Mouse (Mus musculus): ENCODE data around the gene Jkamp. TPM values are rescaled to one million over a fixed set of nuclear protein-coding genes. Genes with fewer than 3 reads are reported as not detected.
"Not testable (repeated sequence)": the region's sequence is repeated elsewhere in the genome, so short reads cannot be mapped to it uniquely, and the experiment has no call there.

Jkamp gene
- 9.1 and 12.3 TPM in 2 replicates for polyA plus RNA-seq (2011; ENCODE audit: insufficient read depth, insufficient read length, low replicate concordance, missing spikeins)

DNA sequence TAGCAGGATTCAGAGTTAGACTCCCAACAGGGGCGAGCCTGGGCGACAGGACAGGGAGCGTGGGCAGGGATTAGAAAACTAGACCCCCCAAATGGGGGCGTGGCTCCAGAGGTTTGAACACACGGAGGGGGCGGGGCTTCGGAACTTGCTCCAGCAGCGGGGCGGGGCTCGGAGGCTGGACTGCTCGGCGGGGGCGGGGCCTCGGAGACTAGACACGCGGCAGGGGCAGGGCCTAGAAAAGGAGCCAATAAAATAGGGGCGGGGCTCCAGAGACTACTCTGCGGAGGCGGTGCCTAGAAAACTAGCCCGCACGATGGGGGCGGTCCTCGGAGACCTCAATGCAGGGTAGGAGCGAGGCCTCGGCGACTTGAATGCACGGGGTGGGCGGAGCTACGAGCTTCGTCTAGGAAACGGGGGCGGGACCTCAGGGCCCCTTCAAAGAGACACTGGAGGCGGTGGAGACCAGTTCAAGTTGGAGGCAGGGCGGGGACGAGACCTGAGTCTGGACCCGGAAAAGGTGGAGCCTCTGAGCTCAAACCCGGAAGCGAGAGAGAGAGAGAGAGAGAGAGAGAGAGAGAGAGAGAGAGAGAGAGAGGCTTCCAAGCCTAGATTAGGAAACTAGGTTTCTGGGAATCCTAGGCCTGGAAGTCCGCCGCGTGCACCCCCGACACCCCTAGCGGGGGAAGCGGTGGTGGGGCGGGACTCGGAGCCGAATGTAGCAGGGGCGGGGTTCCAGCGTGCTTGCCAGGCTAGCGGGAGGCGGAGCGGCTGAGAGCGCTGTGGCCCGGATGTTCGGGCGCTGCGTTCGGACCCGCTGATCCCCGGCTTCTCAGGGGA is at the start of gene Jkamp, which contains the start of gene L3hypdh:
TSS of gene Jkamp (plus strand) at position 261 of the 837 bp plus-strand sequence.
TSS of gene L3hypdh (minus strand) at position 111 of the 837 bp plus-strand sequence.
- TF ChIP-seq POLR2A (IDR thresholded peaks at IDR 0.05; ENCODE audit: borderline replicate concordance, control insufficient read depth, low read depth, low read length) (peak; percentile 36; the same call in 1 of the 2 replicates), CTCF (IDR thresholded peaks at IDR 0.05; ENCODE audit: control insufficient read depth, insufficient read depth, low read length) (no peak)
- whole genome bisulfite sequencing, result under 1% methylated on average over 60 of the region's 60 CpGs

DNA sequence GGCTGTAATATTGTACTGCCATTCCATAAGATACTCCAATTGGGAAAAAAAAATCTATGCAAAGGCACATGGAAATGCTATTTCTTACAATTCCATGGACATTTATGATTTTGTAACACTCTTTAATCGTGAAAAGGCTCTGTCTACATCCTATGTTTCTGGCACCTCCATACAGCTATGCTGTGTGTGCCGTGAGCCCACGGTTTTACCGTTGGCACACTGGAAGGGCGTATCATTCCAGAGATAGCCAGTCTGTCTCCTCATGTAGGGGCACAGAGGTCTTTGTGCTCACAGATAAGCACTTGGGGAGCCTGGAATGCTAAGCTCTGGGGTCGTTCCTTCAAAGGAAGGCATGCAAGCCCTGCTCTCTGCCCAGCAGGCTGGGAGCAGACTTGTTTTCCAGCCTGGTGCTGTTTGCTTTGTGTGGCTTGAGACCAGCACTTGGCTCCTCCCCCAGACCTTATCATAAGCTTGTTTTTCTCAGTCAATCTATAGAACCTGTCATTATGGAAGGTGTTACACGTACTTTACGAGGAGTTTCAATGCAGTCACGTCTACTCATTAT is 49.2 kb upstream of the Jkamp start:
- TF ChIP-seq CTCF (IDR thresholded peaks at IDR 0.05; ENCODE audit: control insufficient read depth, insufficient read depth, low read length), result no peak
- no peak for TF ChIP-seq POLR2A (IDR thresholded peaks at IDR 0.05; ENCODE audit: borderline replicate concordance, control insufficient read depth, low read depth, low read length)
- H3K27ac ChIP-seq (ENCODE audit: control insufficient read depth, insufficient read depth, low read depth, low read length, poor library complexity), result no peak overlapping the region
- H3K4me1 ChIP-seq (ENCODE audit: control insufficient read depth, insufficient read depth, low read length), result no peaks in the 10 kb centered on the region
- H3K4me3 ChIP-seq (replicated peaks; ENCODE audit: control insufficient read depth, low read depth, low read length), result no peak overlapping the region
- WGBS, result 82% methylated on average over 9 of the region's 9 CpGs

More for the DNA sequence above, at the start of gene Jkamp, which contains the start of gene L3hypdh:
- H3K4me3 ChIP-seq (replicated peaks; ENCODE audit: control insufficient read depth, low read depth, low read length), result peak within 1 kb of the TSS; percentile 97
- peak within 1 kb of the TSS; percentile 91 for H3K27ac ChIP-seq (ENCODE audit: control insufficient read depth, insufficient read depth, low read depth, low read length, poor library complexity)
- no peaks in the 10 kb centered on the region; the same call in 1 of the 2 replicates for H3K4me1 ChIP-seq (ENCODE audit: control insufficient read depth, insufficient read depth, low read length)

DNA sequence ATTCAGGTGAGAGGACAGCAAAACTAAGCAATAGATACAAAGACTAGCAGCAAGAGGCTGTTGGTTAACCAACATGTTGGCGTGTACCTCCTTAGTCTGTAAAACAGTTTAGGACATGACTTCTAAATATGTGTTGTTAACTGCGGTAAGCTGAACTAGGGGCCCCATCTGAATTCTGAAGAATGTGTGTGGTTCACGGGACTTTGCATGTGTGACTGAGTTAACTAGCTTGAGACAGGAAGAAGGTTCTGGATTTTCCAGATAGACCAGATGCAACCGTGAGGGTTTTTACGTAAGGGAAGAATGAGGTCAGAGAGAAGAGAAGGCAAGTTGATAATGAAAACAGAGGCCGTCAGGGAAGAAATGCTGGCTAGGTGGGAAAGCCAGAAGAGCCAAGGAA is 48.3 kb upstream of the Jkamp start:
- Histone ChIP-seq H3K4me3 (replicated peaks; ENCODE audit: control insufficient read depth, low read depth, low read length) (no peak overlapping the region), H3K27ac (ENCODE audit: control insufficient read depth, insufficient read depth, low read depth, low read length, poor library complexity) (no peak overlapping the region), H3K4me1 (ENCODE audit: control insufficient read depth, insufficient read depth, low read length) (no peaks in the 10 kb centered on the region)
- 71% methylated on average over 6 of the region's 6 CpGs for WGBS
- TF ChIP-seq POLR2A (IDR thresholded peaks at IDR 0.05; ENCODE audit: borderline replicate concordance, control insufficient read depth, low read depth, low read length), result no peak
- TF ChIP-seq CTCF (IDR thresholded peaks at IDR 0.05; ENCODE audit: control insufficient read depth, insufficient read depth, low read length), result no peak

DNA sequence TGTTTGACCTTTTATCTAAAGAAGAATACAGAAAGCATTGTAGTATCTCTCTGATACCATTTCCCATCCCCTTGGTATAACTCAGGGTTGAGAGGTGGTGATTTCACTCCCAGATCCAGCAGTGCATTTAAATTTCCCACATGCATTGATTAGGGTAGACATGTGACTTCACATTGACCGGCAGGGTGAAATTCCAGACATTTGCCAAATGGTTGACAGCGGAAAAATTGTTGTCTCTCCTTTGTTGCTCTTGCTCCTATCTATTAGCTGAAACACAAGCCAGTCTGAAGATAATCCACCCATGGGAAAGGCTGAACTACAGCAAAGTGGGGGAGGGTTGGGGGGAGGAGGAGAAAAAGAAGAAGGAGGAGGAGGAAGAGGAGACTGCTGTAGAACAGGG is 46.5 kb upstream of the Jkamp start:
- Histone ChIP-seq H3K4me3 (replicated peaks; ENCODE audit: control insufficient read depth, low read depth, low read length) (no peak overlapping the region), H3K4me1 (ENCODE audit: control insufficient read depth, insufficient read depth, low read length) (no peaks in the 10 kb centered on the region), H3K27ac (ENCODE audit: control insufficient read depth, insufficient read depth, low read depth, low read length, poor library complexity) (no peak overlapping the region)
- no peak for TF ChIP-seq CTCF (IDR thresholded peaks at IDR 0.05; ENCODE audit: control insufficient read depth, insufficient read depth, low read length)
- TF ChIP-seq POLR2A (IDR thresholded peaks at IDR 0.05; ENCODE audit: borderline replicate concordance, control insufficient read depth, low read depth, low read length), result no peak
- 74% methylated on average over 2 of the region's 2 CpGs for WGBS

DNA sequence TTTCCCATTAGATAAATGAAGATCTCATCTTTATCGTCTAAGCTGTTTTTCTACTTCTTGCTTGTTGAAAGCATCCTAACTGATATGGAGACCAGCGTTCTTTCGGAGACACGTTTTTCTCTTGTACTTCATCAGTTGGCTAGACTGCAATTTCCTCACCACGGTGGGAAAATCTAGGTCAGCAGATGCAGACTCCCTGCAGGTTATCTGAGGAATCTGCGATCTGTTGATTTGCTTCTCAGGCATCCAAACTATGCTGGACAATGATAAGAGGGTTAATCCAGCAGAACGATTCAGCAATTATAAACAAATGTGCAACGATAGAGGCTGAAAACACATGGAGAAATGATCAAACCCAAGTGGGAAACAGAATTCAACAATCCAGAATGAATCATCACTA is 45.9 kb upstream of the Jkamp start:
- Histone ChIP-seq H3K4me3 (replicated peaks; ENCODE audit: control insufficient read depth, low read depth, low read length) (no peak overlapping the region), H3K4me1 (ENCODE audit: control insufficient read depth, insufficient read depth, low read length) (no peaks in the 10 kb centered on the region), H3K27ac (ENCODE audit: control insufficient read depth, insufficient read depth, low read depth, low read length, poor library complexity) (no peak overlapping the region)
- TF ChIP-seq CTCF (IDR thresholded peaks at IDR 0.05; ENCODE audit: control insufficient read depth, insufficient read depth, low read length), result no peak
- TF ChIP-seq POLR2A (IDR thresholded peaks at IDR 0.05; ENCODE audit: borderline replicate concordance, control insufficient read depth, low read depth, low read length), result no peak
- WGBS, result 72% methylated on average over 8 of the region's 8 CpGs

DNA sequence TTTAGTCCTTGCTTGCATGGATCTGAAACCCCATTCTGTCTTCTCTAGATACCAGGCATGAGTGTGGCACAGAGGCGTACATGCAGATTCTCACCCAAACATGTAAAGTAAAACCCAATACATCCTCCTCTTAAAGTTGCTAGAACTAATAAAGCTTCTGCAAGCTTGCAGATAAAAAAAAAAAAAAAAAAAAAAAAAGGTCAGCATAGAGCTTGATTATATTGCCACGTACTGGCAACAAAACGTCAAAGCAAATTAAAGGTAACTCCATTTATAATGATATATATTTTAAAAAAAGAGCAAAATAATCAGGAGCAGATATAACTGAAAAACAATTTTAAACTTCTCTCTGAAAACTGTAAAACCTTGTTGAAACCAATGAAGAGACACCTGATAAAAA is 44.2 kb upstream of the Jkamp start:
- TF ChIP-seq CTCF (IDR thresholded peaks at IDR 0.05; ENCODE audit: control insufficient read depth, insufficient read depth, low read length), result no peak
- no peak for TF ChIP-seq POLR2A (IDR thresholded peaks at IDR 0.05; ENCODE audit: borderline replicate concordance, control insufficient read depth, low read depth, low read length)
- no peaks in the 10 kb centered on the region for H3K4me1 ChIP-seq (ENCODE audit: control insufficient read depth, insufficient read depth, low read length)
- H3K27ac ChIP-seq (ENCODE audit: control insufficient read depth, insufficient read depth, low read depth, low read length, poor library complexity), result no peak overlapping the region
- H3K4me3 ChIP-seq (replicated peaks; ENCODE audit: control insufficient read depth, low read depth, low read length), result no peak overlapping the region
- 79% methylated on average over 3 of the region's 3 CpGs for WGBS

DNA sequence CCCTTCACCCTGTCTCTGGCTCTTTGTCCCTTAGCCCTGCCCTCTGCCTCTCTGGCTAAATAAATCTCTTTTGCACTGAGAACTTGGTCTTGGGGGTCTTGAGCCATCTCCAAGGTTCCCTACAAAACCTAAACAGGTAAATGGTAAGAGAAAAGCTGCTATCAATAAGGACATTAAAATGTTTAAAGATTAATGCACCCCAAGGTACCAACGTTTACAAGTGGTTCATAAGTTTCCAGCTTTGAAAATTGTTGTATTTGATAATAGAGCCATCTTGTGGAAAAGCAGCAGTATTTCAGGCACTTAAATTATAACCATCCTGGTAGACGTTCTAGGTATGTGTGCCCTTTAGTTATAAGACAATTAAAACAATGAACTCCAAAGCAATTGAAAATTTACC is 37.9 kb upstream of the Jkamp start:
- no peak for TF ChIP-seq CTCF (IDR thresholded peaks at IDR 0.05; ENCODE audit: control insufficient read depth, insufficient read depth, low read length)
- no peak for TF ChIP-seq POLR2A (IDR thresholded peaks at IDR 0.05; ENCODE audit: borderline replicate concordance, control insufficient read depth, low read depth, low read length)
- Histone ChIP-seq H3K4me1 (ENCODE audit: control insufficient read depth, insufficient read depth, low read length) (no peaks in the 10 kb centered on the region), H3K27ac (ENCODE audit: control insufficient read depth, insufficient read depth, low read depth, low read length, poor library complexity) (no peak overlapping the region), H3K4me3 (replicated peaks; ENCODE audit: control insufficient read depth, low read depth, low read length) (no peak overlapping the region)
- 2% methylated on average over 2 of the region's 2 CpGs for WGBS

DNA sequence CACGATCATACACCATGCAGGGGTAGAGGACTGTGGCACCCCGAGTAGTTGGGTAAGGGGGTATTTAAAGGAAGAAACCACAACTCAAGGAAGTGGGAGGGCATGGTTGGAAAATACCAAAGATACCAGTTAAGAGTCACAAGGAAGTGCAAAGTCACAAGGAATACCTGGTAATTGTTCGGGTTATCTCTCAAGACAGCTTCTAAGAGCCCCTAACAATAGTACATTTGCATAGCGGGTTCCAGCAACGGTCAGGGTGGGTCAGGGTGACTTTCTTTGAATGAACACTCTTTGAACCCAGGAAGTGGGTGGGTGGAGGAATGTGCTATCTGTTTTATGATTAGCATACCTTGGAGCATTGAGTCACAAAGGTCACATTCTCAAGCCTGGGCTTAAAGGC is 35.2 kb upstream of the Jkamp start:
- 86% methylated on average over 5 of the region's 5 CpGs for WGBS
- H3K4me1 ChIP-seq (ENCODE audit: control insufficient read depth, insufficient read depth, low read length); H3K27ac ChIP-seq (ENCODE audit: control insufficient read depth, insufficient read depth, low read depth, low read length, poor library complexity); H3K4me3 ChIP-seq (replicated peaks; ENCODE audit: control insufficient read depth, low read depth, low read length): not testable (repeated sequence)
